Mouse (Mus musculus) bone marrow macrophage, adult 2 months (primary cell): ENCODE data around the gene Gdpd5. TPM values are rescaled to one million over a fixed set of nuclear protein-coding genes. Genes with fewer than 3 reads are reported as not detected.

Experiments
- H3K27ac ChIP-seq: 2 replicates; pipeline ENCODE4 v1.5.1; 2012; ENCODE audit warnings: low read depth, low read length; ENCODE audit not compliant: insufficient read depth
- H3K4me1 ChIP-seq: 2 replicates; pipeline ENCODE4 v1.6.1; 2012; ENCODE audit warnings: low read length; ENCODE audit not compliant: control insufficient read depth, insufficient read depth
- H3K4me3 ChIP-seq: 2 replicates; pipeline ENCODE4 v1.5.1; 2012; ENCODE audit warnings: mild to moderate bottlenecking, low read length, moderate library complexity; ENCODE audit not compliant: insufficient read depth
- CTCF ChIP-seq: IDR thresholded peaks from 2 replicates; pipeline ENCODE4 v1.5.1; 2012; ENCODE audit warnings: low read depth, mild to moderate bottlenecking, low read length, moderate library complexity
- POLR2A ChIP-seq: IDR thresholded peaks from 2 replicates; pipeline ENCODE4 v1.6.1; 2012; ENCODE audit warnings: mild to moderate bottlenecking, low read depth, low read length, borderline replicate concordance
- polyA plus RNA-seq: library from polyadenylated mRNA; stranded (reverse); fragments of >200 nt; gene quantifications from 2 replicates; pipeline ENCODE4 v1.2.4, GENCODE M21; 2012; ENCODE audit not compliant: missing spikeins, insufficient read depth, insufficient read length

The Gdpd5 gene
- polyA plus RNA-seq, 1 experiment: 11.1 TPM

GRCm38 (mm10) chr7:99403254-99403653, 22.0 kb downstream of the Gdpd5 start:
- H3K27ac ChIP-seq: no peak overlapping the region
- no peak for TF ChIP-seq CTCF
- no peak for TF ChIP-seq POLR2A

GRCm38 (mm10) chr7:99404031-99404735, 23.0 kb downstream of the Gdpd5 start:
- H3K4me1 ChIP-seq: peaks cover 65% of the 10 kb centered on the region
- TF ChIP-seq CTCF (no peak), POLR2A (no peak)

More at GRCm38 (mm10) chr7:99403254-99403653, 22.0 kb downstream of the Gdpd5 start:
- H3K4me1 ChIP-seq: peaks cover 58% of the 10 kb centered on the region
- no peak overlapping the region for H3K4me3 ChIP-seq

DNA sequence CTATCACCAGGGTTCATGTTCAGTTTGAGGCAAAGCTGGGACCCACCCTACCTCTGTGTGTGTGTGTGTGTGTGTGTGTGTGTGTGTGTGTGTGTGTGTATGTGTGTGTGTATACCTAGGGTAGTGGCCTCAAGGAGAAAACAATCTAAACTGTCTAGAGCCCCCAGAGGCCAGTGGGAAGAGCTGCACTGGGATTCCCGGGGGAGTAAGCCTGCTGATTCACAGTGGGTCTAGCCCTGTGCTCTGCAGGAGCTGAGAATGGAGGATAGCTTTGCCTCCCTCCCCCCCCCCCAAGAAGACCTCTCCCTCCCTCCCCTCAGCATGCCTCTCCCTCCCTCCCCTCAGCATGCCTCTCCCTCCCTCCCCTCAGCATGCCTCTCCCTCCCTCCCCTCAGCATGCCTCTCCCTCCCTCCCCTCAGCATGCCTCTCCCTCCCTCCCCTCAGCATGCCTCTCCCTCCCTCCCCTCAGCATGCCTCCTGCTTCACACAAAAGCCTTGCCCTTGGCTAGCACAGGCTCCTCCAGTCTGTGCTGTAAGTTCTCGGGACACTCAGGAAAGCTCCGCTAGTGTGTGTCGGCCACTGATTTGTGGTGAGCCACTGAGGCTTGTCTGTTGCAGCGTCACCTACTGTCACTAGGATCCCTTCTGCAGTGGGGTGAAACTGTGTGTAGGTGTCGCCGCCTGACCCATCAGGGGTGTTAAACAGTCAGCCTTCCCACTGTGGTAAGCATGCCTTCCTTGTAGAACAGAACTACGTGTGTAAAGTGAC, 24.4 kb downstream of the Gdpd5 start:
- H3K4me3 ChIP-seq: no peak overlapping the region
- H3K4me1 ChIP-seq: peaks cover 72% of the 10 kb centered on the region
- TF ChIP-seq POLR2A: no peak
- no peak for TF ChIP-seq CTCF
- H3K27ac ChIP-seq: no peak overlapping the region

More at GRCm38 (mm10) chr7:99404031-99404735, 23.0 kb downstream of the Gdpd5 start:
- no peak overlapping the region for H3K4me3 ChIP-seq
- H3K27ac ChIP-seq: no peak overlapping the region

DNA sequence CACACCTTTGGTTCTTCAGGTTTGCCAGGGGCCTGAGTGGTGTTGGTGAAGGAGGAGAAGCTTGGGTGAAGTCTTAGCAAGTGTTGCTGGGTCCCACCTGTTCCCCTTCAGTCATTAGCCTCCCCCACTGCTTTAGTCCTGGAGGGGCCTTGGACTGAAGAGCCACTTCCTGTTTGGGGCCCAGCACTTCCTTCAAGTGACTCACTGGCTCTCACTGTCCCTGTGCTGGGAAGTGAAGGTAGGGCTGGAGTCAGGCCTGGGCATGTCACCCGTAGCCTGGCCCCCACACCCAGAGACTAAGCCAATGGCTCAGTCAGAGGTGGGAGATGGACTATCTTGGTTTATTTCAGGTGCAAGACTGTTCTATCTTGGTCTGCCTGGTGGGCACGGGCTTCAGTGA, 26.4 kb downstream of the Gdpd5 start:
- Histone ChIP-seq H3K4me3 (0 out of 2 replicates have a peak overlapping the region, but pooled peaks have one; percentile 13), H3K27ac (peak overlapping the region; percentile 80), H3K4me1 (peaks cover 71% of the 10 kb centered on the region)
- no peak for TF ChIP-seq POLR2A
- no peak for TF ChIP-seq CTCF

- Histone ChIP-seq H3K4me1 (peaks cover 70% of the 10 kb centered on the region), H3K27ac (no peak overlapping the region), H3K4me3 (no peak overlapping the region)
- TF ChIP-seq CTCF (no peak), POLR2A (no peak)
These were observed 28.4 kb downstream of the Gdpd5 start for GRCm38 (mm10) chr7:99409441-99410222.

GRCm38 (mm10) chr7:99410315-99410714, 29.1 kb downstream of the Gdpd5 start:
- no peak overlapping the region for H3K4me3 ChIP-seq
- no peak overlapping the region for H3K27ac ChIP-seq
- TF ChIP-seq CTCF (no peak), POLR2A (no peak)
- H3K4me1 ChIP-seq: peaks cover 76% of the 10 kb centered on the region

- TF ChIP-seq POLR2A (no peak), CTCF (no peak)
- no peak overlapping the region for H3K27ac ChIP-seq
- peaks cover 73% of the 10 kb centered on the region for H3K4me1 ChIP-seq
- H3K4me3 ChIP-seq: no peak overlapping the region
These were observed 30.0 kb downstream of the Gdpd5 start for GRCm38 (mm10) chr7:99411047-99411779.

- peaks cover 41% of the 10 kb centered on the region for H3K4me1 ChIP-seq
- TF ChIP-seq POLR2A: no peak
- TF ChIP-seq CTCF: no peak
- H3K27ac ChIP-seq: no peak overlapping the region
- H3K4me3 ChIP-seq: no peak overlapping the region
These were observed 33.8 kb downstream of the Gdpd5 start for GRCm38 (mm10) chr7:99415045-99415444.

DNA sequence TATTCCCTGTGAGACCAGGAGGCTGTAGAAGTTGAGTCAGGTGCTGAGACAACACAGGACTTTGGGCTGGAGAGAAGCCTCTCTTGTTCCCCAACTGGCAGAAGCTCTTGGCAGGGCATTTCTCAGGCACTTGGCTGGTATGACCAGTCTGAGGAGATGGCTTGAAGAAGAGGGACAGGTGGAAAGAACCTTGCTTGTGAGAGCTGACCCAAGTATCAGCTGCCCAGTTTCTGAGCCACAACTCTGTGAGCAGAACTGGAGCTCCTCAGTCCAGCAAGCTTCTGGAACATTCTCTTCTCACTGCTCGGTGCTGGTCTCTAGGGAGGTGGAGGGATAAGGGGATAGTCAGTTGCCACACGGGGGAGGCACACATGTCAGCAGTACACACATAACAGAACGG, 38.1 kb downstream of the Gdpd5 start:
- peaks cover 11% of the 10 kb centered on the region; the same call in 1 of the 2 replicates for H3K4me1 ChIP-seq
- H3K27ac ChIP-seq: no peak overlapping the region
- no peak for TF ChIP-seq POLR2A
- TF ChIP-seq CTCF: no peak
- H3K4me3 ChIP-seq: no peak overlapping the region
